Mouse (Mus musculus): ENCODE data around the gene Tchp. TPM values are rescaled to one million over a fixed set of nuclear protein-coding genes. Genes with fewer than 3 reads are reported as not detected.

The Tchp gene
- polyA plus RNA-seq, 1 experiment from 2014 or later: 18.6 TPM

DNA sequence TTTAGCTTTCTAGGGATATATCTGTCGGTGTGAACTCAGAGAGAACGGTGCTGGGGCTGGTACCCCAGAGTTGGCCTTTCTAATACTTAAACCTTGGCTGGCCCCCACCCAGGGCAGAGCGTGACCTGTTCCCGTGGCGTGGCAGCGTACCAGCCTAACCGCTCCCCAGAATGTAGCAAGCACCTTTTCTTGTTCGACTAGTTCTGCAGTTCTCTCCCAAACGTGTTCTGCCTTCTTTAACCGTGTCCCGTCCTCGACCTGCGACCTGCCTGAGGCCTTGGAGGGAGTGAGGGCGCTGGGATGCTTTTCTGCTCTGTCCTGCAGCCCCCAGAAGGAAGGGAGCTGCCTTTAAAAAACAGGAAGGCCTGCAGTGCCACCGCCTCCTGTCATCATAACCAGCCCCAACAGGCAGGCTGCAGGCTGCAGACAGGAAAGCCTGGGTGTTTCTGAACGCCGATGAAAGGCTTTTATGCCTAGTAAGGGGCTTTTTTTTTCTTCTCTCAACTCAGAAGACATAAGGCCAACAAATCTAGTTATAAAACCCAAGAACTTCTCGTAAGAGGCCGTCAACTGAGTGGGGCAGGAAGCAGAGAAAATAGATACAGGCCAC is 26.8 kb upstream of the Tchp start:
- Histone ChIP-seq H3K4me2 (no peak overlapping the region), H3K4me3 (no peak overlapping the region), H3K27ac (replicated peaks) (0 out of 2 replicates have a peak overlapping the region, but pooled peaks have one; percentile 9), H3K27me3 (no peaks in the 10 kb centered on the region), H3K9me3 (no peaks in the 10 kb centered on the region), H3K9ac (no peak overlapping the region), H3K4me1 (replicated peaks) (peaks cover 19% of the 10 kb centered on the region), H3K36me3 (peaks cover 15% of the 10 kb centered on the region)
- no peak for ATAC-seq (ENCODE audit: low FRiP score, low read depth)
- WGBS: 82% methylated on average over 19 of the region's 19 CpGs

DNA sequence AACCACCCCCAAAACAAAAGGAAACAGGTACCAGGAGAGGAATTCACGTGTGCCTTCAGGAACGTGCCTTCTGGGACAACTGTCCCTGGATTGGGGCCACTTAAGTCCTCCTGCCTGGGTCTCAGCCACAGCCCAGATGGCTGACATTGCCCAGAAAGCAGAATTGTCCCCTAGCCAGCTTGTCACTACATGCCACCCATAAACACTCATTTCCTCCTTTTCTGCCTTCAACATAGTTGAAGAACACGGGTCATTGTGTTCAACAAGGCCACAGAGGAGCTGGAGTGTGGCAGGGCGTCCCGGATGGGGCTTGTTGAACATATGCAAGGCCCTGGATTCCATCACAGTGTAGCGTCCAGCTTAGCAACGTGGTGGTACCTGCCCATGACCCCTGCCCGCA is 25.8 kb upstream of the Tchp start:
- Histone ChIP-seq H3K4me2 (no peak overlapping the region), H3K9me3 (no peaks in the 10 kb centered on the region), H3K27me3 (no peaks in the 10 kb centered on the region), H3K36me3 (peaks cover 8% of the 10 kb centered on the region), H3K4me1 (replicated peaks) (peaks cover 19% of the 10 kb centered on the region), H3K27ac (replicated peaks) (0 out of 2 replicates have a peak overlapping the region, but pooled peaks have one; percentile 9), H3K4me3 (no peak overlapping the region), H3K9ac (no peak overlapping the region)
- ATAC-seq (ENCODE audit: low FRiP score, low read depth): no peak
- WGBS: 79% methylated on average over 8 of the region's 8 CpGs

DNA sequence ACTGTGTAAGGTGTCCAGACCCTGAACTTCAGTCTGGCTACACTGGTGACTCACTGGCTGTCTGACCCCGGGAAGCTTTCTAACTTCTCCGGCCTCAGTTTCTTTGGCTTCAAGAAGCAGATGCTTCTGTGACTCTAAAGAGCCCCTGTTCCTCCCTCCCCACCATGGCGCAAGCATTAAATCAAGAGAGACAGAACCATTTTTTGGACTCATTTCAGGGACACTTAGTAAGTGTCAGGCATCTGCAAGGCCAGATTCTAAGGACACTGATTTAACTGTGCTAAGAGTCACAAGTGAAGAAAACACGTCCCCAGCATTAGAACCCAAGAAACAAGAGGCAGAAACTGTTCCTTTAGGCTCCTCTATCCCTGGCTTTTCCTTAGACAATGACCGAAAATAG is 21.6 kb upstream of the Tchp start:
- 92% methylated on average over 5 of the region's 5 CpGs for WGBS
- ATAC-seq (ENCODE audit: low FRiP score, low read depth): no peak

DNA sequence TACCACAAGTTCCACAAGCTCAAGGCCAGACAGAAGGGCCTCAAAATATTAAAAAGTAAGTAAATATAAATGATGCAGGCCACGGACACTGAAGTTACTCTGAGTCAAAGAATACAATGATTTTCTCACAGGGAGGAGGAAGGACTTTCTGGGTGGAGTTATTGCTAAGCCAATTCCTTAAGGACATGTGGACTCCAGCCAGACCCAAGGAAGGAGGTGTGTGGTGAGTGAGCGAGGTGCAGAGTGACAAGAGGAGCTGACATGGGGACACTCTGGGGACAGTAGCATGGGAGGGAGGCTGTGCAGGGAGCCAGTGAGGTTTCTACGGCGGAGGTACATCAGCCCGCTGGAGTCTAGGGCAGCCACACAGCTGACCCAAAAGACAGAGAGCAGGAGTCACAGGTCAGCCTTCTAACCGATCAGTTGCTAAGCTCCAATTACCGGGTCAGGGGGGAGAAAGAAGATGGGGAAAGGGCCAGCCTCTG is 20.8 kb upstream of the Tchp start:
- Histone ChIP-seq H3K9me3 (no peaks in the 10 kb centered on the region), H3K27ac (replicated peaks) (no peak overlapping the region), H3K4me1 (replicated peaks) (peaks cover 24% of the 10 kb centered on the region), H3K27me3 (no peaks in the 10 kb centered on the region), H3K4me2 (no peak overlapping the region), H3K4me3 (no peak overlapping the region), H3K36me3 (no peaks in the 10 kb centered on the region), H3K9ac (no peak overlapping the region)
- 69% methylated on average over 7 of the region's 7 CpGs for WGBS
- no peak for ATAC-seq (ENCODE audit: low FRiP score, low read depth)

More for the DNA sequence above, 21.6 kb upstream of the Tchp start:
- no peaks in the 10 kb centered on the region for H3K27me3 ChIP-seq
- H3K4me1 ChIP-seq (replicated peaks): peaks cover 26% of the 10 kb centered on the region
- no peak overlapping the region for H3K4me3 ChIP-seq
- H3K27ac ChIP-seq (replicated peaks): no peak overlapping the region
- H3K4me2 ChIP-seq: no peak overlapping the region
- H3K9ac ChIP-seq: no peak overlapping the region
- no peaks in the 10 kb centered on the region for H3K9me3 ChIP-seq
- no peaks in the 10 kb centered on the region for H3K36me3 ChIP-seq

DNA sequence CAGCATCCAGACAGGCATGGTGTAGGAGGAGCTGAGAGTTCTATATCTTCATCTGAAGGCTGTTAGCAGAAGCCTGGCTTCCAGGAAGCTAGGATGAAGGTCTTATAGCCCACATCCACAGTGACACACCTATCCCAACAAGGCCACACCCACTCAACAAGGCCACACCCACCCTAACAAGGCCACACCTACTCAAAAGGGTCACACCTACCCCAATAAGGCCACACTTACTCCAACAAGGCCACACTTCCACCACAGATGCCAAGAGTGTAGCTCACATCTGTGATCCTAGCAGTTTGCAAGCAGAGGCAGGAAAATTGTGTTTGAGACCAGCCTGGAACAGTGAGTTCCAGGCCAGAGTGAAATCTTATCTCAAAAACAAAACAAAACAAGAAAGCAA is 19.7 kb upstream of the Tchp start:
- no peak for ATAC-seq (ENCODE audit: low FRiP score, low read depth)
- H3K4me2 ChIP-seq: no peak overlapping the region

GRCm38 (mm10) chr5:114688703-114689102 is 18.9 kb upstream of the Tchp start:
- WGBS: 83% methylated on average over 13 of the region's 13 CpGs
- ATAC-seq (ENCODE audit: low FRiP score, low read depth): no peak
- Histone ChIP-seq H3K9me3 (no peaks in the 10 kb centered on the region), H3K36me3 (no peaks in the 10 kb centered on the region), H3K27me3 (no peaks in the 10 kb centered on the region), H3K4me1 (replicated peaks) (peaks cover 24% of the 10 kb centered on the region), H3K4me3 (no peak overlapping the region), H3K9ac (no peak overlapping the region), H3K4me2 (peak overlapping the region; percentile 89; the same call in 1 of the 2 replicates), H3K27ac (replicated peaks) (no peak overlapping the region)

More for the DNA sequence above, 19.7 kb upstream of the Tchp start:
- Histone ChIP-seq H3K9ac (no peak overlapping the region), H3K27ac (replicated peaks) (no peak overlapping the region), H3K27me3 (no peaks in the 10 kb centered on the region), H3K36me3 (no peaks in the 10 kb centered on the region), H3K4me1 (replicated peaks) (peaks cover 24% of the 10 kb centered on the region), H3K4me3 (no peak overlapping the region), H3K9me3 (no peaks in the 10 kb centered on the region)

DNA sequence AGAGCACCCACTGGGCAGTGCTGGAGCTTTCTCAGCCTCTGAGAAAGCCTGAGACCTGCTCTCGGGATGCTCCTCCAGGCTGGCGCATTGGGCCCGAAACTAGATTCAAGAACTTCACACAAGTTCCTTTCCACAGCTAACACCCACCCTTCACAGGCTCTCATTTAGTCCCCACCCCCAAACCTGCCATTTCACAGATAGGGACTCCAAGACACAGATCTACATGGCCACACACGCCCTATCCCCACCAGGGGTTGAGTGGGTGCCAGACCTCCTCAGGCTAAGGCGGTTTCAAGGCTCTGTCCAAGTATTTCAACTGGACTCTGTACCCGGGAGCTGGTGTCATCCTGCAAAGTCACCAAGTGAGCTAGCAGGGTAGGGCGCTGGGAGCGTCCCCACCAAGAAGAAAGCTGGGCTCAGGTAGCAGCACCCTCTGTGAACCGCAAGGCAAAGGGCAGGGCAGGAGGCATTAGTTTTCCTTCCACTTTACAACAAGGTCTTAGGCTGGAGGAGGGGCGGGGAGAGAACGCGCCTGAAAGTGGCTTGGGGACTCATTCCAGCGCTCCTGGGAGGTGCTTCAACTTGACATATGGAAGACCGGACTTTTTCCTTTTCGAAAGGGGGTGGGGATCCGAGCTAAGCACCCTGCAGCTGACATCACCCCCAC is 17.7 kb upstream of the Tchp start:
- WGBS: 23% methylated on average over 16 of the region's 16 CpGs
- Histone ChIP-seq H3K4me1 (replicated peaks) (peaks cover 24% of the 10 kb centered on the region), H3K4me2 (peak overlapping the region; percentile 89), H3K36me3 (no peaks in the 10 kb centered on the region), H3K27me3 (no peaks in the 10 kb centered on the region), H3K9me3 (no peaks in the 10 kb centered on the region), H3K4me3 (peak overlapping the region; percentile 88), H3K27ac (replicated peaks) (no peak overlapping the region), H3K9ac (peak overlapping the region; percentile 93)
- no peak for ATAC-seq (ENCODE audit: low FRiP score, low read depth)

GRCm38 (mm10) chr5:114690633-114691567 is 16.7 kb upstream of the Tchp start, which contains the start of gene Gltp:
Gene Gltp (minus strand): TSS chr5:114690984.
- no peaks in the 10 kb centered on the region for H3K27me3 ChIP-seq
- WGBS: 5% methylated on average over 59 of the region's 75 CpGs
- peak within 1 kb of the TSS; percentile 93 for H3K9ac ChIP-seq
- H3K36me3 ChIP-seq: no peaks in the 10 kb centered on the region
- H3K4me3 ChIP-seq: peak within 1 kb of the TSS; percentile 88
- H3K9me3 ChIP-seq: no peaks in the 10 kb centered on the region
- peak; percentile 97 for ATAC-seq (ENCODE audit: low FRiP score, low read depth)
- H3K4me1 ChIP-seq (replicated peaks): peaks cover 24% of the 10 kb centered on the region
- peak within 1 kb of the TSS; percentile 89 for H3K4me2 ChIP-seq
- H3K27ac ChIP-seq (replicated peaks): peak within 1 kb of the TSS; percentile 63

- no peaks in the 10 kb centered on the region for H3K9me3 ChIP-seq
- no peak overlapping the region for H3K9ac ChIP-seq
- no peak overlapping the region for H3K4me2 ChIP-seq
- 69% methylated on average over 5 of the region's 5 CpGs for WGBS
- H3K4me1 ChIP-seq (replicated peaks): peaks cover 4% of the 10 kb centered on the region
- no peak overlapping the region for H3K27ac ChIP-seq (replicated peaks)
- no peak for ATAC-seq (ENCODE audit: low FRiP score, low read depth)
- H3K27me3 ChIP-seq: no peaks in the 10 kb centered on the region
- H3K36me3 ChIP-seq: no peaks in the 10 kb centered on the region
- no peak overlapping the region for H3K4me3 ChIP-seq
Measured at GRCm38 (mm10) chr5:114695775-114696174, 11.8 kb upstream of the Tchp start.

DNA sequence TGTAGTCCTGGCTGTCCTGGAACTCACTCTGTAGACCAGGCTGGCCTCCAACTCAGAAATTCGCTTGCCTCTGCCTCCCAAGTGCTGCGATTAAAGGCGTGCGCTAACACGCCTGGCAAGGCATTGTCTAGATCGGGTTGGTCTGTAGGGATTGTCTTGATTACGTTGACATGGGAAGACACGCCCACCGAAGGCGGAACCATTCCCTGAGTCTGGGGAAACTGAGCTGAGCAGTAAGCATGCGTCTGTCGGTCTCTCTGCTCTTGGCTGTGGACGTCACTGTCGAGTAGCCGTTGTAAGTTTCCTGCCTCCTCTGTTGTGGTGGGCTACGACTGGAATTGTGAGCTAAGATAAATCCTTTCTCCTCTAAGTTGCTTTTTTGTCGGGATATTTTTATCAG is 10.6 kb upstream of the Tchp start:
- WGBS: 85% methylated on average over 17 of the region's 17 CpGs
- H3K4me1 ChIP-seq (replicated peaks): no peaks in the 10 kb centered on the region
- no peak overlapping the region for H3K4me3 ChIP-seq
- no peak overlapping the region for H3K9ac ChIP-seq
- H3K9me3 ChIP-seq: no peaks in the 10 kb centered on the region
- H3K27me3 ChIP-seq: no peaks in the 10 kb centered on the region
- H3K27ac ChIP-seq (replicated peaks): no peak overlapping the region
- no peak overlapping the region for H3K4me2 ChIP-seq
- ATAC-seq (ENCODE audit: low FRiP score, low read depth): no peak
- H3K36me3 ChIP-seq: no peaks in the 10 kb centered on the region

DNA sequence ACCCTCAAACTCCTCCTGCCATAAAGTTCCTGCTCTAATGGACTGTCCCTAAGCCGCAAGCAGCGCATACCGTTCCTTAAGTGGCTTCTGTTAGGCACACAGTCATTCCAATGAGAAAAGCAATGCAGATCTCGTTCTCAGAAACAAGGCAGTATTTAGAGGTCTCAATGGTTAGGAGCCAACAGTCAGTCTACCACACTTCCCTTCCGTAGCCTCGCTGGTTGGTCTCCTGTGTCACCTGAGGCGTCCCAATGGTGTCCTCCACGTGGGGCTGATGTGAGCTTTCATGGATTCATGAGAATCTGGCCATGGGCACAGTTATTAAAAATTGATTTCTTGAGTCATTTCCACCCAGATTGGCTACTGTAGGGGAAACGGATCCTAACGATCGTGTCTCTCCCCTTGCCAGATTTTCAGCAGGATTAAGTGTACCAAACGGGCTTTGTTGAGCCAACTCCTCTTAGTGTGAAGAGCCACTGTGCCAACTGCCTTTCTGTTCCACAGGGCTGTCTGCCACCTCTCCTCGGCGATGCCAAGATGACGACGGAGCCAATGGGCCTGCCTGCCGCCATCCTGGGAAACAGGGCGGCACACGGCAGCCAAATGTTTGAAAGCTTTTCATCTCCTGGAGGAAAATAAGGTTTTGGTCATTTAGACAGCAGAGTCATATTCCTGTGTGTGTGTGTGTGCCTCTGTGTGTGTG is 9.4 kb upstream of the Tchp start:
- no peak overlapping the region for H3K4me3 ChIP-seq
- no peak overlapping the region for H3K9ac ChIP-seq
- H3K27ac ChIP-seq (replicated peaks): peak overlapping the region; percentile 56
- no peak overlapping the region for H3K4me2 ChIP-seq
- no peaks in the 10 kb centered on the region for H3K27me3 ChIP-seq
- H3K36me3 ChIP-seq: no peaks in the 10 kb centered on the region
- H3K4me1 ChIP-seq (replicated peaks): no peaks in the 10 kb centered on the region
- H3K9me3 ChIP-seq: no peaks in the 10 kb centered on the region
- peak; percentile 69; the same call in 1 of the 2 replicates for ATAC-seq (ENCODE audit: low FRiP score, low read depth)
- WGBS: 70% methylated on average over 19 of the region's 19 CpGs
